Mouse (Mus musculus): ENCODE measurements around the gene Efhd1.

Efhd1 gene

GRCm38 (mm10) chr1:87308952-87309351, 44.8 kb downstream of the Efhd1 start:
- no peak for DNase-seq (ENCODE audit: low spot score in 2 of 2)

- no peak for DNase-seq (ENCODE audit: low spot score in 2 of 2)
These were observed 45.5 kb downstream of the Efhd1 start for GRCm38 (mm10) chr1:87309621-87310020.

GRCm38 (mm10) chr1:87312681-87313080, 48.5 kb downstream of the Efhd1 start:
- DNase-seq (ENCODE audit: low spot score in 2 of 2) = no peak

GRCm38 (mm10) chr1:87313116-87313515, 49.0 kb downstream of the Efhd1 start:
- DNase-seq (ENCODE audit: low spot score in 2 of 2) = no peak

- no peak for DNase-seq (ENCODE audit: low spot score in 2 of 2)
These were observed 49.8 kb downstream of the Efhd1 start for GRCm38 (mm10) chr1:87313843-87314570.

- no peak for DNase-seq (ENCODE audit: low spot score in 2 of 2)
These were observed 51.3 kb downstream of the Efhd1 start for GRCm38 (mm10) chr1:87315431-87315830.

GRCm38 (mm10) chr1:87315894-87316293, 51.7 kb downstream of the Efhd1 start:
- DNase-seq (ENCODE audit: low spot score in 2 of 2) = no peak

- DNase-seq (ENCODE audit: low spot score in 2 of 2) = peak; percentile 30 to 47
These were observed 52.5 kb downstream of the Efhd1 start for GRCm38 (mm10) chr1:87316672-87317071.

- DNase-seq (ENCODE audit: low spot score in 2 of 2) = no peak
These were observed 56.9 kb downstream of the Efhd1 start for GRCm38 (mm10) chr1:87321071-87321470.

GRCm38 (mm10) chr1:87322778-87323177, 58.6 kb downstream of the Efhd1 start:
- no peak for DNase-seq (ENCODE audit: low spot score in 2 of 2)

GRCm38 (mm10) chr1:87324649-87325048, 60.5 kb downstream of the Efhd1 start:
- no peak for DNase-seq (ENCODE audit: low spot score in 2 of 2)

GRCm38 (mm10) chr1:87326742-87327163, 62.6 kb downstream of the Efhd1 start, which contains the start of gene Gigyf2:
TSS of gene Gigyf2 (plus strand) at chr1:87326998.
- peak; percentile 91 to 93 for DNase-seq (ENCODE audit: low spot score in 2 of 2)

GRCm38 (mm10) chr1:87327165-87327861, 63.1 kb downstream of the Efhd1 start:
- DNase-seq (ENCODE audit: low spot score in 2 of 2) = peak; percentile 23 to 32

- DNase-seq (ENCODE audit: low spot score in 2 of 2) = no peak
These were observed 67.6 kb downstream of the Efhd1 start for GRCm38 (mm10) chr1:87331774-87332173.

GRCm38 (mm10) chr1:87350576-87350975, 86.4 kb downstream of the Efhd1 start:
- DNase-seq (ENCODE audit: low spot score in 2 of 2) = no peak

- no peak for DNase-seq (ENCODE audit: low spot score in 2 of 2)
These were observed 96.1 kb downstream of the Efhd1 start for GRCm38 (mm10) chr1:87360276-87360675.

Measured in right cerebral cortex, adult 2 months (tissue).